Mouse (Mus musculus): ENCODE measurements around the gene Prkch.

- TF ChIP-seq POLR2A (IDR thresholded peaks at IDR 0.05; ENCODE audit: insufficient read depth, low read depth, low read length) (no peak), CTCF (IDR thresholded peaks at IDR 0.05; ENCODE audit: insufficient read depth, low read depth, low read length) (no peak)
Measured at GRCm38 (mm10) chr12:73700544-73701069, 116.0 kb downstream of the Prkch start.
